Mouse (Mus musculus) hindbrain, embryonic 13.5 days (tissue): ENCODE results near the gene Cab39. TPM values are rescaled to one million over a fixed set of nuclear protein-coding genes. Genes with fewer than 3 reads are reported as not detected.

Experiments used
- ATAC-seq: fragments of 200-750 bp; cut with Nextera tagmentation; 2 replicates; pipeline ENCODE4 v1.8.0; 2017; ENCODE audit warnings: moderate TSS enrichment; ENCODE audit not compliant: low FRiP score
- H3K27ac ChIP-seq: fragments of 300-500 bp; sonication (generic); 2 replicates; pipeline ENCODE4 v1.5.1; 2015; ENCODE audit warnings: inconsistent platforms, mild to moderate bottlenecking, moderate library complexity
- H3K27me3 ChIP-seq: fragments of 300-500 bp; sonication (generic); 2 replicates; pipeline ENCODE4 v1.6.1; 2015; ENCODE audit warnings: mild to moderate bottlenecking, inconsistent platforms
- H3K36me3 ChIP-seq: fragments of 300-500 bp; sonication (generic); 2 replicates; pipeline ENCODE4 v1.6.1; 2015; ENCODE audit warnings: mild to moderate bottlenecking, inconsistent platforms
- H3K4me1 ChIP-seq: fragments of 300-500 bp; sonication (generic); replicated peaks from 2 replicates; pipeline ENCODE4 v1.6.1; 2015; ENCODE audit warnings: inconsistent platforms
- H3K4me2 ChIP-seq: fragments of 300-500 bp; sonication (generic); 2 replicates; pipeline ENCODE4 v1.6.1; 2015; ENCODE audit warnings: inconsistent platforms, mild to moderate bottlenecking, moderate library complexity
- H3K4me3 ChIP-seq: fragments of 300-500 bp; sonication (generic); 2 replicates; pipeline ENCODE4 v1.5.1; 2015; ENCODE audit warnings: mild to moderate bottlenecking, inconsistent platforms
- H3K9ac ChIP-seq: fragments of 300-500 bp; sonication (generic); 2 replicates; pipeline ENCODE4 v1.6.1; 2015; ENCODE audit warnings: mild to moderate bottlenecking, inconsistent platforms
- H3K9me3 ChIP-seq: fragments of 300-500 bp; sonication (generic); 2 replicates; pipeline ENCODE4 v1.6.1; 2016; ENCODE audit warnings: inconsistent platforms
- WGBS: fragments of 180-500 bp; shearing (Covaris S2); methylation state at CpG from one replicate; pipeline ENCODE4 v1.1.7; 2015; 5-methylcytosine and 5-hydroxymethylcytosine counted together
- microRNA-seq: library from miRNA; unstranded; fragments of <30 nt; microRNA quantifications from one replicate; pipeline ENCODE4, GENCODE M21; 2016
- polyA plus RNA-seq: library from polyadenylated mRNA; unstranded; fragments of >200 nt; fragmentation: Nextera tagmentation; extraction: Ambion mirVana; gene quantifications from 2 replicates; pipeline ENCODE4 v1.2.1, GENCODE M21; 2015

The Cab39 gene
- polyA plus RNA-seq, 1 experiment from 2014 or later, result 52.8 TPM

- no peak for ATAC-seq
- WGBS, result 27% methylated on average over 8 of the region's 8 CpGs
- Histone ChIP-seq H3K36me3 (peaks cover 4% of the 10 kb centered on the region), H3K4me3 (no peak overlapping the region; the same call in 1 of the 2 replicates), H3K9ac (peak overlapping the region; percentile 66), H3K27ac (peak overlapping the region; percentile 81), H3K27me3 (no peaks in the 10 kb centered on the region), H3K4me1 (peaks cover 85% of the 10 kb centered on the region), H3K4me2 (peak overlapping the region; percentile 71), H3K9me3 (no peaks in the 10 kb centered on the region)
Observed at GRCm38 (mm10) chr1:85897901-85898760, 104.9 kb downstream of the Cab39 start.

DNA sequence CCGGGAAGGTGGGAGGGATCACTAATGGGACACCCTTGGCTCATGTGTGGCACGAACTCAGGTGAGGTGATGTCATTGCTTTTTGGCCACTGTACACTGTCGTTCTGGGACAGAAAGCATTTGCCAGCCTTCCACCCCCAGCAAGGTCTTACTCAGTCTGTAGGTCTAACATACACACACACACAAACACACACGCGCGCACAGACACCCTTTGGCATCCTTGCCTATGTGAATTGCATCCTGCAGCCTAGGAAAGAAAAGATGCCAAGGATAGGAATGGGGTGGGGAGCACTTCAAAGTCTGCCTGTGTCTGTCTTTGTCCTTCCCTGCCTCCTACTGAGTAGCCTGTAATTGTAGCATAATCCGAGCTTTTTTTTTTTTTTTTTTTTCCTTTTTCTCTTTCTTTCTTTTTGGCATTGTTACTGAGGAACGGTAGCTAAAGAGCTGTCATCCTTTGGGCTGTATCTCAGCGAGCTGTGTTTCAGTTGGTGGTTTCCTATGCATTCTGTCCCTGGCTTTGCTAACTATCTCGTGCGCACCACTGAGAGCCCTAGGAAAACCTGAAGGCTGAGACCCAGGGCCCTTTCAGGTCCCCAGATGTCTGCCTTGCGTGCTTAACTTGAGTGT, 105.6 kb downstream of the Cab39 start:
- WGBS, result 25% methylated on average over 12 of the region's 12 CpGs
- Histone ChIP-seq H3K9ac (peak overlapping the region; percentile 66), H3K4me1 (peaks cover 83% of the 10 kb centered on the region), H3K4me2 (peak overlapping the region; percentile 71), H3K27me3 (no peaks in the 10 kb centered on the region), H3K36me3 (peaks cover 11% of the 10 kb centered on the region), H3K27ac (peak overlapping the region; percentile 81), H3K9me3 (no peaks in the 10 kb centered on the region), H3K4me3 (no peak overlapping the region; the same call in 1 of the 2 replicates)
- no peak for ATAC-seq

DNA sequence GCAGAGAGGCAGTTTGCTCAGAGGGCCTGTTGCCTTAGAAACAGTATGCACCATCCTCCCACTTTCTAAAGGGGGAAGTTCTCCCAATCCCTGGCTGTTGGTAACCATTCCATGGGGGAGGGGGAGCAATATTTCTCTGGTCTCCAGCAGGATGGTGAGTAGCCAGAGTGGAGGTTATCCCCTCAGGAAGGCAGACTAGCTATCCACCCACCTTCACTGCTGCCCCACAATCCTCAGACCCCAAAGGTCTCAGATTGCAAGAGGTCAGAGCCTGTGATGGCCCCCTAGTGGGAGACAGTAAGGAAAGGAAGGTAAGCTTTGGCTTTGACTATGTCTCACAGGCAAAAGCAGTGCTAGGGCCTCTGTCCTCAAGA, 106.1 kb downstream of the Cab39 start:
- no peak for ATAC-seq
- peak overlapping the region; percentile 66 for H3K9ac ChIP-seq
- peak overlapping the region; percentile 81 for H3K27ac ChIP-seq
- peak overlapping the region; percentile 71 for H3K4me2 ChIP-seq
- H3K9me3 ChIP-seq, result no peaks in the 10 kb centered on the region
- peaks cover 81% of the 10 kb centered on the region for H3K4me1 ChIP-seq
- no peak overlapping the region for H3K4me3 ChIP-seq
- H3K36me3 ChIP-seq, result peaks cover 16% of the 10 kb centered on the region
- H3K27me3 ChIP-seq, result no peaks in the 10 kb centered on the region

GRCm38 (mm10) chr1:85900521-85901333, 107.5 kb downstream of the Cab39 start:
- no peaks in the 10 kb centered on the region for H3K27me3 ChIP-seq
- no peak for ATAC-seq
- peak overlapping the region; percentile 79 for H3K27ac ChIP-seq
- no peaks in the 10 kb centered on the region for H3K9me3 ChIP-seq
- H3K9ac ChIP-seq, result peak overlapping the region; percentile 66; the same call in 1 of the 2 replicates
- peaks cover 76% of the 10 kb centered on the region for H3K4me1 ChIP-seq
- no peak overlapping the region for H3K4me2 ChIP-seq
- H3K36me3 ChIP-seq, result peaks cover 30% of the 10 kb centered on the region
- H3K4me3 ChIP-seq, result no peak overlapping the region
- 80% methylated on average over 7 of the region's 7 CpGs for WGBS

Small RNA genes lying within 50 kb of the gene (microRNA-seq; reads per million reads assigned to microRNA genes)
- gene Gm25472 (not detected), gene Mir8096 (not detected)

Other genes starting within 250 kb of the Cab39 start
- gene G530012D18Rik, start 217.8 kb upstream of the Cab39 start, polyA plus RNA-seq, result not detected in 2 replicates
- 0.80 and 0.91 TPM in 2 replicates for gene Sp110, start 194.6 kb upstream of the Cab39 start, polyA plus RNA-seq
- gene Sp140, start 193.1 kb upstream of the Cab39 start, polyA plus RNA-seq, result 0.27 and 0.49 TPM in 2 replicates
- 0.57 and 0.92 TPM in 2 replicates for gene Sp100, start 143.5 kb upstream of the Cab39 start, polyA plus RNA-seq
- gene A630001G21Rik, start 14.8 kb upstream of the Cab39 start, polyA plus RNA-seq, result 0.65 and 0.66 TPM in 2 replicates
- gene Itm2c, start 100.8 kb downstream of the Cab39 start, polyA plus RNA-seq, result 166 and 167 TPM in 2 replicates
- gene 4933407L21Rik, start 135.0 kb downstream of the Cab39 start, polyA plus RNA-seq, result 3.5 and 3.6 TPM in 2 replicates
- 0.04 and 0.17 TPM in 2 replicates for gene Gpr55, start 167.6 kb downstream of the Cab39 start, polyA plus RNA-seq
- 0.23 and 0.35 TPM in 2 replicates for gene Spata3, start 223.4 kb downstream of the Cab39 start, polyA plus RNA-seq